Mouse (Mus musculus) heart, postnatal 0 days (tissue): ENCODE results near the gene Taf6. TPM values are rescaled to one million over a fixed set of nuclear protein-coding genes. Genes with fewer than 3 reads are reported as not detected.

ENCODE experiments used
- ATAC-seq: fragments of 200-750 bp; cut with Nextera tagmentation; 2 replicates; pipeline ENCODE4 v1.8.0; 2017; ENCODE audit warnings: low read depth, moderate number of reproducible peaks, moderate library complexity; ENCODE audit not compliant: insufficient read depth
- DNase-seq: peaks from one replicate; pipeline ENCODE4 v3.0.0-alpha.2; 2016; ENCODE audit warnings: low spot score
- H3K27ac ChIP-seq: fragments of 300-500 bp; sonication (generic); 2 replicates; pipeline ENCODE4 v1.5.1; 2014; ENCODE audit warnings: low read depth, mild to moderate bottlenecking
- H3K27me3 ChIP-seq: fragments of 300-500 bp; sonication (generic); 2 replicates; pipeline ENCODE4 v1.6.1; 2014; ENCODE audit warnings: low read length, mixed read lengths; ENCODE audit not compliant: control insufficient read depth, insufficient read depth
- H3K36me3 ChIP-seq: fragments of 300-500 bp; sonication (generic); replicated peaks from 2 replicates; pipeline ENCODE4 v1.6.1; 2014; ENCODE audit warnings: low read length, mixed read lengths; ENCODE audit not compliant: control insufficient read depth, insufficient read depth
- H3K4me1 ChIP-seq: fragments of 300-500 bp; sonication (generic); 2 replicates; pipeline ENCODE4 v1.6.1; 2014; ENCODE audit warnings: antibody characterized with exemption; ENCODE audit not compliant: control insufficient read depth, insufficient read depth
- H3K4me2 ChIP-seq: fragments of 300-500 bp; sonication (generic); 2 replicates; pipeline ENCODE4 v1.6.1; 2014; ENCODE audit warnings: low read depth, mild to moderate bottlenecking, low read length, moderate library complexity
- H3K4me3 ChIP-seq: fragments of 300-500 bp; sonication (generic); 2 replicates; pipeline ENCODE4 v1.5.1; 2014; ENCODE audit warnings: low read depth, low read length
- H3K9ac ChIP-seq: fragments of 300-500 bp; sonication (generic); replicated peaks from 2 replicates; pipeline ENCODE4 v1.6.1; 2014; ENCODE audit warnings: low read depth, low read length, mixed read lengths
- H3K9me3 ChIP-seq: fragments of 300-500 bp; sonication (generic); replicated peaks from 2 replicates; pipeline ENCODE4 v1.6.1; 2016; ENCODE audit warnings: low read length; ENCODE audit not compliant: control insufficient read depth
- CTCF ChIP-seq: IDR thresholded peaks from 2 replicates; pipeline ENCODE4 v1.5.1; 2016; ENCODE audit warnings: antibody characterized with exemption, control low read depth, low read depth
- EP300 ChIP-seq: IDR thresholded peaks from 2 replicates; pipeline ENCODE4 v1.6.1; 2016; ENCODE audit warnings: antibody characterized with exemption, low read depth
- WGBS: fragments of 180-500 bp; shearing (Covaris S2); extraction: QIAGEN DNeasy Blood & Tissue Kit; methylation state at CpG from one replicate; pipeline ENCODE4 v1.1.7; 2014; 5-methylcytosine and 5-hydroxymethylcytosine counted together
- polyA plus RNA-seq: library from polyadenylated mRNA; unstranded; fragments of >200 nt; fragmentation: Nextera tagmentation; extraction: Ambion mirVana; gene quantifications from 2 replicates; pipeline ENCODE4 v1.2.1, GENCODE M21; 2015
- total RNA-seq: library from RNA; depleted of rRNA; stranded (reverse); fragments of >200 nt; gene quantifications from 2 replicates; pipeline ENCODE4 v1.2.3, GENCODE M21; 2014; ENCODE audit warnings: low replicate concordance; rRNA removed

Taf6 gene
- 52.8 and 77.7 TPM in 2 replicates for total RNA-seq
- 33.4 and 39.1 TPM in 2 replicates for polyA plus RNA-seq

GRCm38 (mm10) chr5:138186950-138187638 is at the start of gene Taf6, which contains the start of gene Cnpy4:
TSS of gene Taf6 (minus strand) at chr5:138187451.
TSS of gene Cnpy4 (plus strand) at chr5:138187485.
- Histone ChIP-seq H3K27me3 (no peaks in the 10 kb centered on the region), H3K27ac (peak within 1 kb of the TSS; percentile 61), H3K4me1 (peaks cover 12% of the 10 kb centered on the region), H3K9me3 (no peaks in the 10 kb centered on the region), H3K9ac (peak within 1 kb of the TSS; percentile 80), H3K4me3 (peak within 1 kb of the TSS; percentile 68), H3K4me2 (peak within 1 kb of the TSS; percentile 86), H3K36me3 (peaks cover 24% of the 10 kb centered on the region)
- TF ChIP-seq CTCF (no peak), EP300 (peak; percentile 100)
- WGBS: 0% methylated on average over 31 of the region's 31 CpGs
- peak; percentile 91 for DNase-seq
- peak; percentile 86 for ATAC-seq

- Histone ChIP-seq H3K4me1 (no peaks in the 10 kb centered on the region), H3K9me3 (no peaks in the 10 kb centered on the region), H3K27ac (no peak overlapping the region), H3K4me3 (no peak overlapping the region), H3K4me2 (no peak overlapping the region), H3K9ac (no peak overlapping the region), H3K36me3 (no peaks in the 10 kb centered on the region), H3K27me3 (no peaks in the 10 kb centered on the region)
- TF ChIP-seq EP300 (no peak), CTCF (no peak)
- DNase-seq (no peak), ATAC-seq (no peak)
Measured at GRCm38 (mm10) chr5:138234224-138234623, 47.0 kb upstream of the Taf6 start.

GRCm38 (mm10) chr5:138233778-138234177 is 46.5 kb upstream of the Taf6 start:
- Histone ChIP-seq H3K27ac (no peak overlapping the region), H3K27me3 (no peaks in the 10 kb centered on the region), H3K4me2 (no peak overlapping the region), H3K9ac (no peak overlapping the region), H3K9me3 (no peaks in the 10 kb centered on the region), H3K4me1 (no peaks in the 10 kb centered on the region), H3K36me3 (no peaks in the 10 kb centered on the region), H3K4me3 (no peak overlapping the region)
- ATAC-seq: no peak
- whole genome bisulfite sequencing: 70% methylated on average over 2 of the region's 2 CpGs
- DNase-seq: no peak
- TF ChIP-seq EP300 (no peak), CTCF (no peak)

GRCm38 (mm10) chr5:138229511-138229910 is 42.3 kb upstream of the Taf6 start:
- Histone ChIP-seq H3K27ac (no peak overlapping the region), H3K9me3 (no peaks in the 10 kb centered on the region), H3K4me3 (no peak overlapping the region), H3K36me3 (no peaks in the 10 kb centered on the region), H3K9ac (no peak overlapping the region), H3K27me3 (no peaks in the 10 kb centered on the region), H3K4me2 (no peak overlapping the region), H3K4me1 (no peaks in the 10 kb centered on the region)
- ATAC-seq (no peak), DNase-seq (no peak)
- WGBS: 82% methylated on average over 3 of the region's 3 CpGs
- TF ChIP-seq EP300 (no peak), CTCF (no peak)

- Histone ChIP-seq H3K4me1 (no peaks in the 10 kb centered on the region), H3K27ac (no peak overlapping the region), H3K27me3 (no peaks in the 10 kb centered on the region), H3K4me3 (no peak overlapping the region), H3K9me3 (no peaks in the 10 kb centered on the region), H3K4me2 (no peak overlapping the region), H3K36me3 (no peaks in the 10 kb centered on the region), H3K9ac (no peak overlapping the region)
- WGBS: 54% methylated on average over 3 of the region's 3 CpGs
- TF ChIP-seq CTCF (peak; percentile 40), EP300 (no peak)
- no peak for ATAC-seq
- no peak for DNase-seq
Measured at GRCm38 (mm10) chr5:138228026-138228425, 40.8 kb upstream of the Taf6 start.

- DNase-seq (no peak), ATAC-seq (no peak)
- WGBS: 46% methylated on average over 2 of the region's 2 CpGs
- Histone ChIP-seq H3K36me3 (no peaks in the 10 kb centered on the region), H3K27me3 (no peaks in the 10 kb centered on the region), H3K9ac (no peak overlapping the region), H3K4me3 (no peak overlapping the region), H3K9me3 (no peaks in the 10 kb centered on the region), H3K27ac (no peak overlapping the region), H3K4me2 (no peak overlapping the region), H3K4me1 (no peaks in the 10 kb centered on the region)
- TF ChIP-seq EP300 (no peak), CTCF (no peak)
Measured at GRCm38 (mm10) chr5:138227367-138227766, 40.1 kb upstream of the Taf6 start.
